Mouse (Mus musculus) kidney, postnatal 0 days (tissue): ENCODE results near the gene Usmg5. TPM values are rescaled to one million over a fixed set of nuclear protein-coding genes. Genes with fewer than 3 reads are reported as not detected.

Experiments
- ATAC-seq: fragments of 200-750 bp; cut with Nextera tagmentation; replicated peaks from 2 replicates; pipeline ENCODE4 v1.8.0; 2017; ENCODE audit warnings: low read depth, moderate number of reproducible peaks, moderate TSS enrichment, moderate library complexity; ENCODE audit not compliant: low FRiP score
- DNase-seq: peaks from one replicate; pipeline ENCODE4 v3.0.0-alpha.2; 2016; ENCODE audit warnings: low spot score
- H3K27ac ChIP-seq: fragments of 300-500 bp; sonication (generic); 2 replicates; pipeline ENCODE4 v1.5.1; 2014; ENCODE audit warnings: mild to moderate bottlenecking
- H3K27me3 ChIP-seq: fragments of 300-500 bp; sonication (generic); 2 replicates; pipeline ENCODE4 v1.6.1; 2014; ENCODE audit warnings: low read length, mixed read lengths; ENCODE audit not compliant: insufficient read depth
- H3K36me3 ChIP-seq: fragments of 300-500 bp; sonication (generic); 2 replicates; pipeline ENCODE4 v1.6.1; 2014; ENCODE audit warnings: low read length, mixed read lengths; ENCODE audit not compliant: insufficient read depth
- H3K4me1 ChIP-seq: fragments of 300-500 bp; sonication (generic); replicated peaks from 2 replicates; pipeline ENCODE4 v1.6.1; 2014; ENCODE audit warnings: antibody characterized with exemption, low read length, mixed read lengths; ENCODE audit not compliant: insufficient read depth
- H3K4me2 ChIP-seq: fragments of 300-500 bp; sonication (generic); 2 replicates; pipeline ENCODE4 v1.6.1; 2014; ENCODE audit warnings: mild to moderate bottlenecking, low read length, moderate library complexity, mixed read lengths
- H3K4me3 ChIP-seq: fragments of 300-500 bp; sonication (generic); replicated peaks from 2 replicates; pipeline ENCODE4 v1.5.1; 2014; ENCODE audit warnings: low read depth, low read length
- H3K9ac ChIP-seq: fragments of 300-500 bp; sonication (generic); 2 replicates; pipeline ENCODE4 v1.6.1; 2014; ENCODE audit warnings: low read depth, low read length
- H3K9me3 ChIP-seq: fragments of 300-500 bp; sonication (generic); replicated peaks from 2 replicates; pipeline ENCODE4 v1.6.1; 2016; ENCODE audit warnings: low read length, inconsistent platforms, mixed read lengths
- CTCF ChIP-seq: IDR thresholded peaks from 2 replicates; pipeline ENCODE4 v1.5.1; 2016; ENCODE audit warnings: antibody characterized with exemption, low read depth, mild to moderate bottlenecking, moderate library complexity
- WGBS: fragments of 180-500 bp; shearing (Covaris S2); extraction: QIAGEN DNeasy Blood & Tissue Kit; methylation state at CpG from one replicate; pipeline ENCODE4 v1.1.7; 2014; 5-methylcytosine and 5-hydroxymethylcytosine counted together
- polyA plus RNA-seq: library from polyadenylated mRNA; unstranded; fragments of >200 nt; fragmentation: Nextera tagmentation; extraction: Ambion mirVana; gene quantifications from 2 replicates; pipeline ENCODE4 v1.2.1, GENCODE M21; 2015

The Usmg5 gene
- polyA plus RNA-seq, 1 experiment from 2014 or later, result 2,713 TPM

GRCm38 (mm10) chr19:47034916-47035315 is 55.5 kb downstream of the Usmg5 start:
- Histone ChIP-seq H3K9ac (no peak overlapping the region), H3K9me3 (no peaks in the 10 kb centered on the region), H3K27me3 (no peaks in the 10 kb centered on the region), H3K4me2 (no peak overlapping the region), H3K27ac (no peak overlapping the region), H3K4me1 (no peaks in the 10 kb centered on the region), H3K36me3 (peaks cover 8% of the 10 kb centered on the region; the same call in 1 of the 2 replicates), H3K4me3 (no peak overlapping the region)
- no peak for DNase-seq
- ATAC-seq, result no peak
- TF ChIP-seq CTCF, result no peak
- WGBS, result 90% methylated on average over 4 of the region's 4 CpGs

Other genes with a start within 250 kb of the Usmg5 start
- gene Ina, start 75.9 kb downstream of the Usmg5 start, polyA plus RNA-seq, result 0.05 and 0.24 TPM in 2 replicates
- gene Nt5c2, start 75.5 kb downstream of the Usmg5 start, polyA plus RNA-seq, result 68.4 and 87.5 TPM in 2 replicates
- gene Pcgf6, start 39.7 kb downstream of the Usmg5 start, polyA plus RNA-seq, result 19.2 and 20.3 TPM in 2 replicates
- gene Taf5, start 22.9 kb downstream of the Usmg5 start, polyA plus RNA-seq, result 3.5 and 4.3 TPM in 2 replicates
- gene Pdcd11, start 121 bp upstream of the Usmg5 start, polyA plus RNA-seq, result 7.3 TPM in 2 replicates
- gene Calhm2, start 47.6 kb upstream of the Usmg5 start, polyA plus RNA-seq, result 5.4 and 5.9 TPM in 2 replicates
- gene Calhm1, start 53.6 kb upstream of the Usmg5 start, polyA plus RNA-seq, result not detected in 2 replicates
- gene Calhm3, start 67.1 kb upstream of the Usmg5 start, polyA plus RNA-seq, result not detected in 2 replicates
- gene Neurl1a, start 88.2 kb upstream of the Usmg5 start, polyA plus RNA-seq, result 2.2 and 2.7 TPM in 2 replicates